Mouse (Mus musculus) C2C12 (cell line): ENCODE measurements around the gene Ccdc110.

Source experiments
- CTCF ChIP-seq: IDR thresholded peaks from one replicate; pipeline ENCODE4 v1.5.1; 2011; ENCODE audit not compliant: control insufficient read depth, insufficient read depth, insufficient read length
- MAX ChIP-seq: IDR thresholded peaks from one replicate; pipeline ENCODE4 v1.6.1; 2011; ENCODE audit warnings: mild to moderate bottlenecking, control low read depth
- MYOG ChIP-seq: IDR thresholded peaks from one replicate; pipeline ENCODE4 v1.6.1; 2011; ENCODE audit not compliant: control insufficient read depth, insufficient read length; ENCODE audit errors: extremely low read depth
- USF1 ChIP-seq: IDR thresholded peaks from one replicate; pipeline ENCODE4 v1.6.1; 2011; ENCODE audit warnings: low read depth, mild to moderate bottlenecking, control low read depth, moderate library complexity

DNA sequence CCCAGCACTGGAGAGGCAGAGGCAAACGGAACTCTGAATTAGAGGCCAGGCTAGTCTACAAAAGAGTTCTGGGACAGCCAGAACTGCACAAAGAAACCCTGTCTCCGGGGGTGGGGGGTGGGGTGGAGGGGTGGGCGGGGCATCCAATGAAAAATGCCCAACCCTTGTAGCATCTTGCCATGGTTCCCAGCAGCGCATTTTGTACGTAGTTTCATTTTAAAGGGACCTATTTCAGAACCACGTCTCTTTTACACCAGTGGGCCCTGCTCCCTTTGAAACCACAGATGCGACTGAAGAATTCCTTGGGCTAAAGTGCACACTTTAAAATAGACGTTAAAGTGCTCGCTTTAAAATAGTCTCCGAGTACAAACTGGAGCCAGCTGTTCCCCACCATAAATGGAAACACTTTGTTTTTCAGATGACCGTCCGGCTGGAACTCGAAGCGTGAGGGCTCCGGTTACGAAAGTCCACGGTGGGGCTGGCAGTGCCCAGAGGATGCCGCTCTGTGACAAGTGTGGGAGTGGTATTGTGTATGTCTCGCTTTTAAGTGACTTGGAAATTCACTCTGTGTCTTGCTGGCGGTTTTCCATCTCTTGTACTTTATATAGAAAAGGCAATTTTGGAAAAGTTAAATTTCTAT lies 17.3 kb upstream of the Ccdc110 start:
- TF ChIP-seq CTCF (no peak), MYOG (no peak), USF1 (no peak), MAX (no peak)
